ENCODE assay signal across 17 mouse cellular contexts in genomic region chr2:129819951-129820350, GRCm38 (mm10). TPM values are rescaled to one million over a fixed set of nuclear protein-coding genes. Genes with fewer than 3 reads are reported as not detected.
DNase-seq lines count a peak whose midpoint lies in the region; ATAC-seq and TF ChIP-seq lines count a peak whose summit lies in the region.
"Had no signal": no experiment of that assay in that cellular context is flagged by ENCODE, and none has a peak within 500 bp of the region (broad histone marks: within the 10 kb centered on the region; RNA-seq: fewer than 3 reads in every experiment).

No protein-coding gene starts in this region.

- no peak overlapping the region for H3K4me3 ChIP-seq in heart, adult 2 months
- peak overlapping the region; percentile 64 for H3K4me3 ChIP-seq in megakaryocyte, embryonic 14.5 days (replicated peaks)
- no peak overlapping the region for H3K4me3 ChIP-seq in hindbrain, embryonic 14.5 days (replicated peaks; ENCODE audit: low read length)
- H3K4me3 ChIP-seq: heart, embryonic 12.5 days; kidney, embryonic 15.5 days; limb, embryonic 13.5 days; midbrain, embryonic 13.5 days had no signal

- WGBS in heart, adult 2 months = 48% methylated on average over 1 of the region's 1 CpGs
- WGBS in hindbrain, embryonic 14.5 days = 97% methylated on average over 1 of the region's 1 CpGs

- H3K79me2 ChIP-seq in heart, adult 2 months (replicated peaks; ENCODE audit: control insufficient read depth, insufficient read depth, low read length) = peaks cover 7% of the 10 kb centered on the region

- no peaks in the 10 kb centered on the region for H3K27me3 ChIP-seq in heart, adult 2 months (ENCODE audit: control insufficient read depth, insufficient read depth, low read length)
- H3K27me3 ChIP-seq in megakaryocyte, embryonic 14.5 days (replicated peaks) = no peaks in the 10 kb centered on the region
- H3K27me3 ChIP-seq in hindbrain, embryonic 14.5 days (ENCODE audit: control insufficient read depth, insufficient read depth, low read length) = no peaks in the 10 kb centered on the region
- H3K27me3 ChIP-seq: heart, embryonic 12.5 days; kidney, embryonic 15.5 days; limb, embryonic 13.5 days; midbrain, embryonic 13.5 days had no signal

- intact Hi-C loops in heart, adult 2 months (cut with DNase I) = no loop called here

- H3K9ac ChIP-seq in heart, adult 2 months (ENCODE audit: low read depth, low read length) = no peak overlapping the region
- H3K9ac ChIP-seq in hindbrain, embryonic 14.5 days = no peak overlapping the region
- H3K9ac ChIP-seq: forebrain, postnatal 0 days; heart, embryonic 12.5 days; kidney, embryonic 15.5 days; limb, embryonic 13.5 days; midbrain, embryonic 13.5 days had no signal

- peaks cover 45% of the 10 kb centered on the region for H3K4me1 ChIP-seq in heart, adult 2 months (ENCODE audit: control insufficient read depth, insufficient read depth, low read length)
- H3K4me1 ChIP-seq in megakaryocyte, embryonic 14.5 days = peaks cover 81% of the 10 kb centered on the region
- H3K4me1 ChIP-seq in hindbrain, embryonic 14.5 days (replicated peaks; ENCODE audit: control insufficient read depth, insufficient read depth, low read length) = no peaks in the 10 kb centered on the region

- no peak for TF ChIP-seq EP300 in heart, adult 2 months (IDR thresholded peaks at IDR 0.05; ENCODE audit: insufficient read depth, low read depth, low read length)

- peaks cover 55% of the 10 kb centered on the region for H3K36me3 ChIP-seq in heart, adult 2 months (ENCODE audit: control insufficient read depth, insufficient read depth, low read length)
- peaks cover 80% of the 10 kb centered on the region for H3K36me3 ChIP-seq in megakaryocyte, embryonic 14.5 days (replicated peaks; ENCODE audit: low read length)
- H3K36me3 ChIP-seq in hindbrain, embryonic 14.5 days (replicated peaks; ENCODE audit: control insufficient read depth, insufficient read depth) = peaks cover 9% of the 10 kb centered on the region; the same call in 1 of the 2 replicates

- TF ChIP-seq CTCF in heart, adult 2 months (IDR thresholded peaks at IDR 0.05) = no peak

- H3K4me2 ChIP-seq in hindbrain, embryonic 14.5 days (replicated peaks) = no peak overlapping the region
- H3K4me2 ChIP-seq: heart, embryonic 12.5 days; kidney, embryonic 15.5 days; limb, embryonic 13.5 days; midbrain, embryonic 13.5 days had no signal

- TF ChIP-seq POLR2A in heart, adult 2 months (IDR thresholded peaks at IDR 0.05; ENCODE audit: insufficient read depth, low read depth, low read length) = no peak

- no peak for ATAC-seq in megakaryocyte, adult 5-6 weeks (ENCODE audit: poor library complexity, severe bottlenecking)
- ATAC-seq in hindbrain, embryonic 14.5 days (ENCODE audit: low FRiP score) = no peak
- ATAC-seq: activated CD4-positive, CD25-positive, alpha-beta regulatory T cell, adult 4 months; forebrain, postnatal 0 days; midbrain, embryonic 13.5 days had no signal

- no peak for DNase-seq in heart, adult 2 months
- DNase-seq in heart, adult 8-10 months (ENCODE audit: low spot score) = no peak
- peak; percentile 79 for DNase-seq in adipocyte (ENCODE audit: low spot score)
- peak; percentile 54 for DNase-seq in telencephalon, adult 2 months (ENCODE audit: low read depth, low spot score)
- DNase-seq in hindbrain, embryonic 14.5 days (ENCODE audit: low spot score) = no peak
- DNase-seq: cerebellum, postnatal 14 days; forebrain, postnatal 0 days; gastrocnemius, postnatal 10 days; lung, postnatal 36 days; right cerebral cortex, postnatal 14 days had no signal

- no peaks in the 10 kb centered on the region for H3K9me3 ChIP-seq in megakaryocyte, embryonic 14.5 days
- no peaks in the 10 kb centered on the region for H3K9me3 ChIP-seq in hindbrain, embryonic 14.5 days (ENCODE audit: control insufficient read depth, low read length)
- H3K9me3 ChIP-seq: heart, embryonic 12.5 days; kidney, embryonic 15.5 days; limb, embryonic 13.5 days; midbrain, embryonic 13.5 days had no signal

- H3K27ac ChIP-seq in heart, adult 2 months = peak overlapping the region; percentile 51
- no peak overlapping the region for H3K27ac ChIP-seq in hindbrain, embryonic 14.5 days
- H3K27ac ChIP-seq: kidney, embryonic 15.5 days; limb, embryonic 13.5 days; midbrain, embryonic 13.5 days had no signal

RNA-seq across cellular contexts. Expression of gene Stk35, which starts 19.6 kb away (rescaled TPM):
- 10 to 100 TPM; 10.9 to 18.4 TPM for total RNA-seq in heart, adult 2 months (2021)
- 11.2 and 17.8 TPM in 2 replicates for polyA plus RNA-seq in heart, adult 2 months (2012; rRNA removed)
- total RNA-seq in heart, adult 8-10 months (2022) = 10 to 100 TPM; 17.0 to 21.8 (median 19.9) TPM
- 1.8 and 4.7 TPM in 2 replicates for polyA plus RNA-seq in megakaryocyte, embryonic 14.5 days (2012; ENCODE audit: insufficient read depth, low replicate concordance)
- total RNA-seq in megakaryocyte, adult 5-6 weeks (2015) = 16.8 and 18.7 TPM in 2 replicates
- total RNA-seq in megakaryocyte, adult 5-6 weeks (2017) = 6.5 and 10.9 TPM in 2 replicates
- polyA plus RNA-seq in hindbrain, embryonic 14.5 days (2014; fragmentation: Nextera tagmentation; extraction: Ambion mirVana) = 10.3 and 12.1 TPM in 2 replicates

Comparison
In these comparisons a context has a peak if more than half of its experiments do, and no peak if none do; other contexts are left out.
1. DNase-seq: peak in adipocyte (single experiment) and telencephalon, adult 2 months (single experiment); none in heart, adult 2 months (0 of 2), heart, adult 8-10 months (single experiment) and hindbrain, embryonic 14.5 days (single experiment).